Mouse (Mus musculus) kidney, adult 2 months (tissue): Measurements from ENCODE around the gene Grip1.

Source experiments
- CTCF ChIP-seq: fragments of 200-500 bp; conservative IDR thresholded peaks from 2 replicates; pipeline ENCODE4 v1.5.1; 2011; ENCODE audit warnings: low read depth, mild to moderate bottlenecking, control low read depth, low read length, moderate library complexity, mixed read lengths; ENCODE audit not compliant: insufficient read depth, insufficient read length
- POLR2A ChIP-seq: fragments of 200-500 bp; IDR thresholded peaks from one replicate; pipeline ENCODE4 v1.6.1; 2011; ENCODE audit warnings: low read depth, low read length, control low read depth

GRCm38 (mm10) chr10:119543771-119544170 lies 90.1 kb downstream of the Grip1 start:
- TF ChIP-seq POLR2A (no peak), CTCF (no peak)
